Mouse (Mus musculus) heart, adult 2 months (tissue): ENCODE results near the gene 2010300C02Rik. TPM values are rescaled to one million over a fixed set of nuclear protein-coding genes. Genes with fewer than 3 reads are reported as not detected.
A peak's percentile ranks its signal among the peaks of the same experiment; 100 is the strongest.

ENCODE experiments used
- DNase-seq, 2 experiments: peaks; one replicate each; pipeline ENCODE4 v3.0.0; 2021
- H3K27ac ChIP-seq: fragments of 200-600 bp; 2 replicates; pipeline ENCODE4 v1.8.1; 2022
- H3K27me3 ChIP-seq: fragments of 200-500 bp; 2 replicates; pipeline ENCODE4 v1.6.1; 2012; ENCODE audit warnings: mild to moderate bottlenecking, low read length, inconsistent platforms, mixed read lengths; ENCODE audit not compliant: control insufficient read depth, insufficient read depth
- H3K36me3 ChIP-seq: fragments of 200-500 bp; 2 replicates; pipeline ENCODE4 v1.6.1; 2012; ENCODE audit warnings: low read length, inconsistent platforms; ENCODE audit not compliant: control insufficient read depth, insufficient read depth
- H3K4me1 ChIP-seq: fragments of 200-500 bp; 2 replicates; pipeline ENCODE4 v1.6.1; 2011; ENCODE audit warnings: low read length; ENCODE audit not compliant: control insufficient read depth, insufficient read depth
- H3K4me3 ChIP-seq: fragments of 200-600 bp; 2 replicates; pipeline ENCODE4 v1.8.1; 2022
- H3K79me2 ChIP-seq: fragments of 200-500 bp; replicated peaks from 2 replicates; pipeline ENCODE4 v1.6.1; 2012; ENCODE audit warnings: mild to moderate bottlenecking, inconsistent platforms, low read length, moderate library complexity, mixed read lengths; ENCODE audit not compliant: control insufficient read depth, insufficient read depth
- H3K9ac ChIP-seq: fragments of 200-500 bp; 2 replicates; pipeline ENCODE4 v1.6.1; 2012; ENCODE audit warnings: low read depth, mild to moderate bottlenecking, control low read depth, inconsistent platforms, low read length, mixed read lengths
- CTCF ChIP-seq: fragments of 200-600 bp; IDR thresholded peaks from 2 replicates; pipeline ENCODE4 v1.8.1; 2022; ENCODE audit warnings: antibody characterized with exemption, mild to moderate bottlenecking, moderate library complexity
- EP300 ChIP-seq: fragments of 200-500 bp; IDR thresholded peaks from 2 replicates; pipeline ENCODE4 v1.6.1; 2011; ENCODE audit warnings: low read depth, low read length, control low read depth; ENCODE audit not compliant: insufficient read depth
- POLR2A ChIP-seq: fragments of 200-500 bp; IDR thresholded peaks from 2 replicates; pipeline ENCODE4 v1.6.1; 2011; ENCODE audit warnings: mild to moderate bottlenecking, low read depth, low read length, control low read depth; ENCODE audit not compliant: insufficient read depth
- WGBS: fragments of 180-500 bp; shearing (Covaris S2); methylation state at CpG from one replicate; pipeline ENCODE4 v1.1.7; 2018; 5-methylcytosine and 5-hydroxymethylcytosine counted together
- intact Hi-C: fragments of 180-260 bp; cut with DNase I; formaldehyde crosslinking; loops from one replicate; pipeline ENCODE4 v1.15.1; 2025
- polyA plus RNA-seq: library from polyadenylated mRNA; depleted of rRNA; stranded (reverse); fragments of >200 nt; gene quantifications from 2 replicates; pipeline ENCODE4 v1.2.3, GENCODE M21; 2012
- total RNA-seq, 2 experiments: library from RNA; stranded (reverse); gene quantifications; 2 replicates each; pipeline ENCODE4 v1.2.3; 2021

2010300C02Rik gene
- total and polyA plus RNA-seq, 3 experiments: 0.55 to 1.1 (median 0.60) TPM

- Histone ChIP-seq H3K79me2 (no peaks in the 10 kb centered on the region), H3K4me3 (no peak overlapping the region), H3K27ac (no peak overlapping the region), H3K27me3 (no peaks in the 10 kb centered on the region), H3K9ac (no peak overlapping the region), H3K36me3 (no peaks in the 10 kb centered on the region), H3K4me1 (no peaks in the 10 kb centered on the region)
- intact Hi-C loops: no loop called here
- TF ChIP-seq POLR2A (no peak), EP300 (no peak), CTCF (no peak)
- 43% methylated on average over 10 of the region's 10 CpGs for WGBS
- no peak for DNase-seq
Measured at GRCm38 (mm10) chr1:37728053-37728452, 8.2 kb upstream of the 2010300C02Rik start.

- Histone ChIP-seq H3K4me3 (no peak overlapping the region), H3K27ac (no peak overlapping the region), H3K4me1 (no peaks in the 10 kb centered on the region), H3K36me3 (no peaks in the 10 kb centered on the region), H3K27me3 (no peaks in the 10 kb centered on the region), H3K79me2 (no peaks in the 10 kb centered on the region), H3K9ac (no peak overlapping the region)
- TF ChIP-seq POLR2A: no peak
- TF ChIP-seq EP300: no peak
- no peak for TF ChIP-seq CTCF
- no peak for DNase-seq
- 80% methylated on average over 8 of the region's 8 CpGs for WGBS
- intact Hi-C loops: no loop called here
Measured at GRCm38 (mm10) chr1:37727186-37727585, 7.3 kb upstream of the 2010300C02Rik start.

DNA sequence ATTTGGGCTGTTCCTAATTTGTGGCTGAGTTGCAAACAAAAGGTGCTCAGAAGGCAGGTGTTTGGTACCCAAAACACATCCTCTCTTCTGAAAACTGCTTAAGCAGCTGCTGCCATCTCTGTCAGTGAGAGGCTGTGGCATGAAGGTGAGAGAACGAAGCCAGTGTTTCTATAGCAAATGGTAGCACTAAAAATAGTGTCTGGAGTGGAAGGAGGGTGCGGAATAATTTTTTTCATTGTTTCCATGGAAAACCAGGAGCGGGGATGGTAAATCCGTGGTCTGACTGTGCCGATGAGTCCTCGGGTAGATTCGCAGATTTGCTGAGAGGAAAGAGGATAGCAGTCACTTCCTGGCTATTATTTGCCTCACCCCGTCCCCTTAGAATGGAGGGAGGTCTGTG lies 6.5 kb upstream of the 2010300C02Rik start:
- no peak overlapping the region for H3K27ac ChIP-seq

DNA sequence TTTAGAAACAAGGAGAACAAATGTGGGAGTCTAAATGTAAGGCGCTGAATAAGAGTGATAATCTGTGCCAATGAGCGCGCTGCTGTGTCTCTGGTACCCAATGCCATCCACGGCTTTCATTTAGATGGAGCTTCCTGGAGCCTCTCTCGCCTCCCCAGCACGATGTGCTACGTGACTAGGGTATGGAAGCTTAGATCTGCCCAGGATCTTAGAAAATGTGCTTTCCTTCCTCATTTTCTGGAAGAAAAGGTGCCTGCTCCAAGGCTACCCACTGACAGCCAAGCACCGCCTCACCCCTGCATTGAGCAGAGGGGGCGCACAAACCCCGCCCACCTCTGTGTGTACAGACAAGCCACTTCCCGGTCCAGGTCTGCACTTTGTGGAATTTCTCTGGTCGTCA lies 6.0 kb upstream of the 2010300C02Rik start:
- H3K27me3 ChIP-seq: no peaks in the 10 kb centered on the region
- H3K36me3 ChIP-seq: no peaks in the 10 kb centered on the region
- DNase-seq: no peak
- no peak overlapping the region for H3K27ac ChIP-seq
- no peaks in the 10 kb centered on the region for H3K79me2 ChIP-seq
- intact Hi-C loops: no loop called here
- 58% methylated on average over 12 of the region's 12 CpGs for WGBS
- H3K9ac ChIP-seq: no peak overlapping the region
- H3K4me3 ChIP-seq: no peak overlapping the region
- TF ChIP-seq POLR2A: no peak
- TF ChIP-seq EP300: no peak
- no peak for TF ChIP-seq CTCF
- no peaks in the 10 kb centered on the region for H3K4me1 ChIP-seq

More for the DNA sequence above, 6.5 kb upstream of the 2010300C02Rik start:
- Histone ChIP-seq H3K27me3 (no peaks in the 10 kb centered on the region), H3K79me2 (no peaks in the 10 kb centered on the region), H3K36me3 (no peaks in the 10 kb centered on the region), H3K4me3 (no peak overlapping the region), H3K9ac (no peak overlapping the region), H3K4me1 (no peaks in the 10 kb centered on the region)
- intact Hi-C loops: no loop called here
- no peak for DNase-seq
- WGBS: 40% methylated on average over 8 of the region's 8 CpGs
- TF ChIP-seq EP300 (no peak), POLR2A (no peak), CTCF (no peak)

- H3K4me3 ChIP-seq: no peak overlapping the region
- intact Hi-C loops: no loop called here
- DNase-seq: no peak
- TF ChIP-seq CTCF (no peak), EP300 (no peak), POLR2A (no peak)
- no peaks in the 10 kb centered on the region for H3K36me3 ChIP-seq
- 62% methylated on average over 5 of the region's 5 CpGs for WGBS
- H3K79me2 ChIP-seq: no peaks in the 10 kb centered on the region
- 0 out of 2 replicates have a peak, but pooled peaks cover 1% of the 10 kb centered on the region for H3K27me3 ChIP-seq
- no peaks in the 10 kb centered on the region; the same call in 1 of the 2 replicates for H3K4me1 ChIP-seq
- no peak overlapping the region for H3K9ac ChIP-seq
- no peak overlapping the region for H3K27ac ChIP-seq
Measured at GRCm38 (mm10) chr1:37721092-37721491, 1.2 kb upstream of the 2010300C02Rik start.

DNA sequence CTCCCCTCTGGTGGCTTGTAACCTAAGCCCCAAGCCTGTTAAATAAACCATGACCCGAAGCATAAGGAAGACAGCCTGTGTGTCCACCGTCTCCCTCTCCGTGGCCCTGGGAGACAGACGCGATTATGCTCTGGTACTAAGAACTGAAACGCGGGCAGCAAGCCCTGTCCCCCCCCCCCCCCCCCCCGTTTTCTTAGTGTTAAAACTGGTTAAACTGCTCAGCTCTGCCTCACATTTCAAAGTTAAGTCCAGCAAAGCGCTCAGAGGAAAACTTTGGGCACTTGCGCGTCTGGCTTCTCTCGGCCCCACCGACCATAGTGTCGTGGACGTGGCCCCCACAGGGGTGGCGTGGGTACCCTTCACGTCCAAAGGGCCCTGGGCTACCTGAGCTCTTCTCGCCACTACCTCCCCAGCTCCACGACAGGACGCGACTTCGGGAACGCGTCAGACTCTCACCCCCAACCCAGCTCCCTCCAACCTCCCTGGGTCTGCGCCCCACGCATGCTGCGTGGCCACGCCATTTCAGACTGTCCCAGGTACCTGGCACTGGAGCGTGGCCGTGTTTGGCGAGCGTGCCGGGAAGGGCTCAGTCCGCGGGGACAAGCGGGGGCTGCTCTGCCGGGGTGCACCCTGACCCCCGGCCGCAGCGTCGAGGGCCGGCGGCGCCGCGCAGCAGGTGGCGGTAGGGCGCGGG lies 708 bp downstream of the 2010300C02Rik start:
- H3K27ac ChIP-seq: no peak overlapping the region
- DNase-seq: no peak
- intact Hi-C loops: no loop called here

More for the DNA sequence above, 708 bp downstream of the 2010300C02Rik start:
- H3K79me2 ChIP-seq: no peaks in the 10 kb centered on the region
- no peaks in the 10 kb centered on the region; the same call in 1 of the 2 replicates for H3K4me1 ChIP-seq
- 0 out of 2 replicates have a peak, but pooled peaks cover 1% of the 10 kb centered on the region for H3K27me3 ChIP-seq
- 13% methylated on average over 49 of the region's 49 CpGs for WGBS
- no peaks in the 10 kb centered on the region for H3K36me3 ChIP-seq
- H3K4me3 ChIP-seq: peak overlapping the region; percentile 36; the same call in 1 of the 2 replicates
- TF ChIP-seq EP300: no peak
- peak overlapping the region; percentile 36 for H3K9ac ChIP-seq
